Mouse (Mus musculus): Measurements from ENCODE around the gene Prim1.

The Prim1 gene

DNA sequence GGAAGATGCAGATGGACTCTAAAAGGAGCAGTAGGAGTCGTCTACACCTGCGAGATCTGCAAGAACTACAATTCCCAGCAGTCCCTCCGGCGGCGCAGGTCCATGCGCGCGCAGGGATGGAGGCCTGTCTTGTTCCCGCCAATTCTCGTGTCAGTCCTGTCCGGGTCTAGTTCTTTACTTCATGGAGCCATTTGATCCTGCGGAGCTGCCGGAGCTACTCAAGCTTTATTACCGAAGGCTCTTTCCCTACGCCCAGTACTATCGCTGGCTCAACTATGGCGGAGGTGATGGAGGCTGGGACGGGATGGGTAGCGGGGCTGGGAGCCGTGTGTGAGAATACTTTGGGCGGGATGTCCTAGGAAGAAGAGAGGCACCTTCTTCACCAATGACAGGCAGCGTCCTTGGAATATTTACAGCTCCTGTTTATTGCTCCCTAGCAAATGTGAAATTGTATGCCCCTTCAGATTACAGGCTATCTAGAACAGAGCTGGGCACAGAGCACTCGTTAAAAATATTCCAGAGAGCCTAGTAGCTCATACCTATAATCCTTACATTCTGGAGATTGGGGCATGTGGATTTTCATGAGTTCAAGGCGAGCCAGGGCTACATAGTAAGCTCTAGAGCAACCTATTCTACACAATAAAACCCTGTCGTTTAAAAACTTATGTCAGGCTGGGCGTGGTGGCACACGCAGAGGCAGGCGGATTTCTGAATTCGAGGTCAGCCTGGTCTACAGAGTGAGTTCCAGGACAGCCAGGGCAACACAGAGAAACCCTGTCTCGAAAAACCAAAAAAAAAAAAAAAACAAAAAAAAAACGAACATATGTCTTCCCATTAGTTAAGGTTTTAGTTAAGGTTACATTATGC is at the start of gene Prim1:
Prim1 (plus strand) TSS at position 101 of the 867 bp plus-strand sequence.
- no peak for DNase-seq (ENCODE audit: low spot score)

DNA sequence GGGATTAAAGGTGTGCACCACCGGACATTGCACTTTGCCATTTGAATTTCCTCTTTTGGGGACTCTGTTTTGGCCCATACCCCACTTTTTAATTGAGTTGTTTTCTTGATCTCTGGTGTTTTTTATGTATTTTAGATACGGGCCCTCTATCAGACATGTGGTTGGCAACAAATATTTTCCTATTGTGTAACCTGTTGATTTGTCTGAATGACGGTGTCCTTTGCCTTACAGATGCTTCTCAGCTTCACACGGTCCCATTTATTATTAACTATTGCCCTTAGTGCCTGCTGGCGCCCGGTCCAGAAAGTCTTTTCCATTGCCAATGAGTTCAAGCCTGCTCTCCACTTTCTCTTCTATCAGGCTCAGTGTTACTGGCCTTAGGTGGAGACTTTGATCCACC is 48.5 kb upstream of the Prim1 start:
- no peak for DNase-seq (ENCODE audit: low spot score)

DNA sequence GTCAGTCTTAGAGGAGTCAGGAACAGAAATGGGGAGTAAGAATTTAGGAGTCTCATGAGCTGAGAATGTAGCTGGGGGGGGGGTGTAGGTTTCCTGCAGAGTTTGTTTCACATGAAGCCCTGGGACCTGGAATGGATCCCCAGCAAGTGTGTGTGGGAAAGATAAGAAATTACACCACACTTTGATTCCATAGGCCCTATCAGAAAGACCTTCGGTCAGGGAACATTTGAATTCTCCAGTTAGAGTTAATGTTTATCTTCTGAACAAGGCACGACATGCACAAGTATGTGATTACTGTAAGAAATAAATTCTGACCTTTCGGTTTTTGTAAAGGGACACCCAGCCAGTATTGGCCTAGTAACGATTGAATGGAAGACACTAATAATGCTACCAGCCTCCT is 45.1 kb upstream of the Prim1 start:
- DNase-seq (ENCODE audit: low spot score) = no peak

DNA sequence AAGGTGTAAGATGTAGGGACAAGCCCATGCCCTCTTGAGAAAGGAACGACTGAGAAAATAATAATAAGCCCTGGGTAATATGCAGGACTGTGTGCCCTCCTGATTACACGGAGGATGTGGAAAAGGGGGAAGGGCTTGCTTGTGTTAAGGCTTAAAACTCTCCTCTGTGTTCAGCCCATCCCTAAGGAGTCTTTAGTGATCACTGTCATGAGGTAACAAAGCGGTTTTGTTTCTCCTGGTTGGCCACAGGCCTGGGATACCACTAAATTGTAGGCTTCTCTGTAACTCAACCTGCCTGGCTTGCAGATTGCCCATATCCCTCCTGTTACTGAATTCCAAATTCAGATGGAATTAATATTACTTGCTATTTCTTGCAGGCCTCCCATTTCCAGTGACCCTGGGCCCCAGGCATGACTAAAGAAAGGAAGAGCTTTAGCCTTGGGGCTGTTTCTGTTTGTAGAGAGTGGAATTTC is 44.6 kb upstream of the Prim1 start:
- no peak for DNase-seq (ENCODE audit: low spot score)

DNA sequence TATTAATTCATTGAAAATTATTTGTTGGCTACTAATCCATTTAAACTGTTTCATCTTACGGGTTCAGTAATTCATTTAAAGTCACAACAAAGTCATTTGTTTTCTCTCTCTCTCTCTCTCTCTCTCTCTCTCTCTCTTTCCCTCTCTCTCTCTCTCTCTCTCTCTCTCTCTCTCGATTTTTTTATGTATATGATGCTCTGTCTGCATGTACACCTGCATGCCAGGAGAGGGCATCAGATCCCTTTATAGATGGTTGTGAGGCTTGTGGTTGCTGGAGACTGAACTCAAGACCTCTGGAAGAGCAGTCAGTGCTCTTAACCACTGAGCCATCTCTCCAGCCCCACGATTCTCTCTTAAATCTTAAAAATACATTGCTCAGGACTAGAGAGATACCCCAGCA is 43.8 kb upstream of the Prim1 start:
- DNase-seq (ENCODE audit: low spot score) = no peak

DNA sequence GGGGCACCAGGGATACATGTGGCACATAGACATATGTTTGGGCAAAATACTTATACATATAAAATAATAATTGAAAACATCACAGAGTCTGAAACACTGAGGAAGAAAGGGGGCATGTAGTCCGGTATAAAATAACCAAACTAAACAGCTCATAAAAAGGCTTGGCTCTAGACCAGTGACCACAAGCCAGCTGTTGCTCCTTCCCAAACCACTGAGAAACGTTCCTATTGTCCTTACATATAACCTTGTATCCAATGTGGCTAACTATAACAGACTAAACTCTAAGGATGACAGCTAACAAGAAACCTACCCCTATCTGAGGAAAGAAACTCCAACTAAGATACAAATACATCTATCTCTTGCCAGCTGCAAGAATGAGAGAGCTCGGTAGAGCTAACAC is 40.9 kb upstream of the Prim1 start:
- no peak for DNase-seq (ENCODE audit: low spot score)

DNA sequence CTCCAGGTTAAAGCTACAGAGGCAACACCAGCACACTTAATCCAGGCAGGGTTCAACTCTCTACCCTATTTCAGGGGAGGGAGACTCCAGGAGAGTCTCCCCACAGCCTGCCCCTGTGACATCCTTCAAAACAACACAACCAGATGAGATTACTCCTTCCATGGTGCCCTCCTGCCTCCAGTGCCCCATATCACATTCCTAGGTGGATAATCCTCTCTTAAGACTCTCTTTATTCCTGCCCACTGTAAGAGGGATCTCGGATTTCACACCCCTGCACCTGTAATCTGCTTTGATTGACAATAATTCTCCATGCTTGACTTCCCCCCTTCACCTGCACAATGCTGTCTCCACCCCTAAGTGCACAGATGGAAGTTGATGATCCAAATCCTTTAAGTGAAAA is 39.5 kb upstream of the Prim1 start:
- no peak for DNase-seq (ENCODE audit: low spot score)

DNA sequence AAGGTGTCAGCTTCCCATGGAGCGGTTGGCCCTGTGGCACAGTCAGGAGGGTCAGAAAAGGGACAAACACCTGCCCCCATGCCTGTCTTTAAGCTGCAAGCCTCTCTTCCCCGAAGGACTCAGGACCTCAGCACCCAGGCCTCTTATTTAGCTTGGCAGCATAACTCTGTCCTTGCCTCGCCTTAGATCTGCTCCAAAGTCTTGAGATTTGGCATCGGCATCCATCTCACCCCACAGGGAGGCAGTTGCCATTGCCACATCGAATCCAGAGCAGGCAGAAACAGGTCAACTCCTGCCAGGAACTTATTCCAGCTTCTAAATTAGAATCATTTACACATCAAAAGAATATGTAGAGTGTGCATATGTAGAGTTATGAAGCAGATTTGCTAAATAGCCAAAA is 30.3 kb upstream of the Prim1 start:
- DNase-seq (ENCODE audit: low spot score) = no peak

DNA sequence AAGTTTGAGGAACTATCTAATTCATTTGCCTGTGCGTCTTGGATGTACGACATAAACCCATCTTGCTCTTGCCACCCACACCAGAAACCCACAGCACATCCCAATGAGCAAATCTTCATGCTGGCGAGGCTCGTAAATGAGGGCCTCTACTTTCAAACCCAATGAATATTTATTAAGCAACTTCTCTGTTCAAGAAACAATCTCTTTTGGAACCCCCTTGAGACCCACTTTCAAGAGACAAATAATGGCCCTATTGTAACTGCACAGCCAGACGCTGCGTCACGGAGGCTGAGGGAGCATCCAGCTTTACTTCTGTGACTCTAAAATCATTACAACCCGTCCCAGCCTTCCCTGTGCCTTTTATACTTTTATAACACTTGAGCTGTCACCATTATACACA is 29.4 kb upstream of the Prim1 start:
- DNase-seq (ENCODE audit: low spot score) = no peak

DNA sequence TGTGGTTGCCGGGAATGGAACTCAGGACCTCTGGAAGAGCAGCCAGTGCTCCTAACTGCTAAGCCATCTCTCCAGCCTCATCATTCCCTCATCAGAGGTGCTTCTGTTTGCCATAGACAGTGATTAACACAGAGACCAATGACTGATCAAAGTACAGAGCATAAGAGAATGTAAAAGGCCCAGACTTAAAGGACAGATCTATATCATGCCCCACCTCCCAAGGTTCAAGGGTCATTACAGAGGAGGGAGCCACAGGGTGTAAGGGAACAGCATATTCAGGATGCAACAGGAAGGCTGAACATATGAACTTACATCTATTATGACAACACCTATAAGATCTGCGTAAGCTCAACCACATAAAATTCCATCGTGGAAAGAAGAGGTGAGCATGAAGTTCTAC is 18.3 kb upstream of the Prim1 start:
- DNase-seq (ENCODE audit: low spot score) = no peak

DNA sequence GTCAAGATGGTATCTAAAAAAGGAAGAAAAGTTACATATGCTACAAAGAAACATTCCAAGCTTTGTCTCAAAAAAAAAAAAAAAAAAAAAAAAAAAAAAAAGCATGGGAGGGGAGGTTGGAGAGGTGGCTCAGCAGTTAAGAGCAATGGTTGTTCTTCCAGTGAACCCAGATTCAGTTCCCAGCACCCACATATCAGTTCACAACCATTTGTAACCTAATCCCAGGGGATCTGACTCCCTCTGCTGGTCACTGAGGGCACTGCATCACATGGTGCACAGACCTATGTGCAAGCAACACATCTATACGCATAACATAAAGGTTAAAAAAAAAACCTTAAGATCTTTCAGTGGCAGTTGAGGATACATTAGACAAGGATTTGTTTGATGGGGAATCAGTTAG is 16.7 kb upstream of the Prim1 start:
- no peak for DNase-seq (ENCODE audit: low spot score)

DNA sequence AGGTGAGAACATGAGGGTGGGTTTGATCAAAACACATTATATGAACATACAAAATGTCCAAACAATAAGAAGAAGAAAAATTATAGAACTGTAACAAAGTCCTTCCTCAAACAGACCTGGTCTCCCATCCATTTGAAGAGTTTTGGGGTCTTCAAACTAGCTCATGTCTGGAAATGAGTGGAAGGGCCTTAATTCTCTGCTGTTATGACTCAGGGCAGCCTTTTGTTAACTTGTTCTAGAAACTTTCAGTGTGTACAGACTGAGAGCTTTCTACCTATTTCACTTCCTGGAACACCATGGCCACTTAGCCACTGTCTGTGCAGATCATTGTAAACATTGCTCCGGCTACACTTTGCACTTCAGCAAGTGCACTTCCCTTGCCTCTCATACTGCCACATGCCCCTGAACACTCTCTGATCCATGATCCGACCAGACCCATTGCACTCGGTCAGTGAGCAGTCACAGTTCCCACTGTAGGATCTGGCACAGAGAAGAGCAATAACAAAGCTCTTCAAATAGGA is 11.6 kb upstream of the Prim1 start:
- no peak for DNase-seq (ENCODE audit: low spot score)

DNA sequence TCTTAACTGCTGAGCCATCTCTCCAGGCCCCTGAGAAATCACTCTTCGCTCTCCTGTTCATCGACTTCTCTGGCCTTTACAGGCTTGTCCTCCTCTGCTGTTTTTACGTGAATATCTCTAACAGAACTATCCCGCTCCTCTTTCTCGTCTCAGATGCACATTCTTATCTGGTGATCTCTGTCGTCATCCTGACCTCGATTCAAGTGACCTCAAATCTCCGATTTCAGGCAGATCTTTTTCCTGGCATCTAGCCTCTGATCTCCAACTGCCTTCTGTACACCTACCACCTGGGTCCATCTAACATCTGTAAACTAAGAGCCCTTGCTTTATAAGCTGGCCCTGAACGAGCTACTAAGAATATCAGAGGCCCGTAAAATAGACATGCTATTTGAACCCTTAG is 10.1 kb upstream of the Prim1 start:
- no peak for DNase-seq (ENCODE audit: low spot score)

DNA sequence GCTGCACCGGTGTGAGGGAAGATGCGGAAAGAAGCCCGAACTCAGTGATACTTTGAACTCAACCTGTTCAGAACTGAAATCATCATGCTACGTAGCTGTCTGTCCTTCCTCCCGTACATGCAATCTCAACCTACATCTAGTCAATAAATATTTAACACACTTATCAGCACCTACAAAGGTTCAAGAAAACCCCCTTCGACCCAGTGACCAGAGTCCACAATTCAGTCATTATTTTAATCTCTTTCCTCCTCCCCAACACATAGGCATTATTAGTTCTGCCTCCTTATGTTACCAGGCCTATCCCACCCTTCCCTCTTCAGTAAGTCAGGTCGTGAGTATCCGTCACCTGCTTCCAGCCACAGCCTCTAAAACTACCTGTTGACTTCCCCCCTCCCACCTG is 9.5 kb upstream of the Prim1 start:
- DNase-seq (ENCODE audit: low spot score) = no peak

DNA sequence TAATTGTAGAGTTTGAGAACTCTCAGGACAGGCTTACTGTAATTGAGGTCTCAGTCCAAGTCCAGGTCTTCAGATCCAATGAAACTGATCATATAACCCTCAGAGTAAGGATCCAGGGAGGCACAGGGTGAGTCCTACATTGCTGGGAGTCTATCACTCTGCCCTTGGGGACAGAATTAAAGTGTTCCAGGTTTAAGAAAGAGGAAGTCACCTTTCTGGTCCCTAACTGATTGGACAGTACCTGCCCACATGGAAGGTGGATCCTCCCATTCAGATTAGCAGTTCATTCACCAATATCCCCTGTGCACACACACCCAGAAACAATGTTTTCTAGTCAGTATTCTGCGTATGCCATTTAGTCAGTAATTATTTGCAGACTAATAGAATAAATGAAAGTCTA is 7.5 kb upstream of the Prim1 start, which contains the start of gene Hsd17b6:
Hsd17b6 (minus strand) TSS at position 166 of the 400 bp plus-strand sequence.
- no peak for DNase-seq (ENCODE audit: low spot score)

DNA sequence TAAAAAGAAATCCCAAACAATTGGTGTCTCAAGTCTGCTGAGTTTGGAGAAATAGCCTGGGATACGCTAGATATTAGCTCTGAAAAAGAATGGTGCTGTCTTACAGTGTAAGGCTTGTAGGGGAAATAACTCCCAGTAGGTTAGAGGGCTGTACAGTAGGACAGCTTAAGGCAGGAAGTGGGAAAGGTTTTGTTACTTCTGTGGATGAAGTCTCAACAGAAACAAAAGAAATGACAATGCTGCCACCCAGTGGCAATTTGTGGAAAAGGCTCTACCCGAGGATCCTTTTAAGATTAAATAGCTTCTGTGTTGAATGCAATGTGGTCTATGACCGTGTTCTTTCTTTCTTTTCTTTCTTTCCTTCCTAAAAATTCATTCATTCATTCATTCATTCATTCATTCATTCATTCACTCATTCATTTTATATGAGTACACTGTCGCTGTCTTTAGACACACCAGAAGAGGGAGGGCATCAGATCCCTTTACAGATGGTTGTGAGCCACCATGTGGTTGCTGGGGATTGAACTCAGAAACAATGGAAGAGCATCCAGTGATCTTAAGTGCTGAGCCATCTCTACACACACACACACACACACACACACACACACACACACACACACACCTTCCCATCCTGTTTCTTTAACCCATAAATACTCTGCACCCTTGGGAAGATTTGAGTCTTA is 6.6 kb upstream of the Prim1 start:
- DNase-seq (ENCODE audit: low spot score) = peak; percentile 81

DNA sequence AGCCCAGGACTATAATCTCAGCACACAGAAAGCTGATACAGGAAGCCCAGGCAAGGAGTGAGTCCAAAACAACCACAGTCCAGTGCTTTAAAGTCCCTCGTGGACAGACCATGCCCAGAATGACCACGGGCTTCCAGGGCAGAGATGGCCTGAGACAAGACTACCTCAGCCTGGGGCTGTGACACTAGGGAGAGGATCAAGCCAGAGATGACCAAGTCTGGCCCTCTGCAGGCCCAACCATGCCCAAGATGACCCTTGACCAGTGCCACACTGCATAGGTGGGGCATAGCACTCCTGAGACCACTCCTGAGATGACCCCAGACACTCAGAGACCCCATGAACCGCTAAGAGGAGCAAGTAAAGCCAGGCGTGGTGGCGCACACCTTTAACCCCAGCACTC is 5.2 kb upstream of the Prim1 start:
- DNase-seq (ENCODE audit: low spot score) = no peak

DNA sequence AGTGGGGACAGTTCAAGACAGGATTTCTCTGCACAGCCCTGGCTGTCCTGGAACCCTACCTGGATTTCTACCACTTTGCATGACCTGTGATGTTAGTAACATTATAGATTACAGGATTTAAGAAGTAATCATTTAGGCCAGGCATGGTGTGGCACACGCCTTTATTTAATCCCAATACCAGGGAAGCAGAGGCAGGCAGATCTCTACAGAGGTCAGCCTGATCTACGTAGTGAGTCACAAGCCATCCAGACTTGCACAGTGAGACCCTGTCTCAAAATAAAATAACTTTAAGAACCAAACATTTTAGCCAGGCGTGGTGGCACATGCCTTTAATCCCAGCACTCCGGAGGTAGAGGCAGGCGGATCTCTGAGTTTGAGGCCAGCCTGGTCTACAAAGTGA is 7.2 kb downstream of the Prim1 start:
- no peak for DNase-seq (ENCODE audit: low spot score)

DNA sequence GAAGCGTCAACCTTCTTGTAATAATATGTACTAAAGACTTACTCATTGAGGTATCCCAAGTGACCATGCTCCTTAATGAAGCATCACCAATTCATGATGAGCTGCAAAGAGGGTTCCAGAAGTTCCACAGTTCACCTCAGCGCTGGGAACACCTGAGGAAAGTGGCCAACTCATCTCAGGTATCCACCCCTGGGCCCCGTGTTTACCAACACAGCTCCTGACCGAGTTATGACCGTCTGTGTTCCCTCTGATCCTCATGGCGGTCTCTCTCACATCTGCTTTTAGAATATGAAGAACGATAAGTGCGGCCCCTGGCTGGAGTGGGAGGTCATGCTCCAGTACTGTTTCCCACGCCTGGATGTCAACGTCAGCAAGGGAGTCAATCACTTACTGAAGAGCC is 8.5 kb downstream of the Prim1 start:
- DNase-seq (ENCODE audit: low spot score) = no peak

DNA sequence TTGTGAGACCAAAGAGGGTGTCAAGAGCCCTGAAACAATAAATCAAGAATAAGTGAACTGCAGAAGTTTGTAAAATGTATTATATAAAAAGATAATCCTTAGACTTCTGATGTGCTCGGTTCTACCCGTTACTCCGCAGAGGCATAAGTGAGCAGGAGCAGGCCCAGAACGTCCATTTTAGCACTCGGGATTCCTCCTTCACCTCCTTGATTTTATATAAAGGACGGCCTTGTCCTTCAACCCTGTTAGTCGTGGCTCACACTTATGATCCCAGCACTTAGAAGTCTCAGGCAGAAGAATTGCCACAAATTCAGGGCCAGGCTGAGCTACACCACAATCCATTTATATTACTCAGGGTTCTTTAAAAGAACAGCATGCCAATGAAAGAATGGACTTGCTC is 15.0 kb downstream of the Prim1 start:
- no peak for DNase-seq (ENCODE audit: low spot score)

DNA sequence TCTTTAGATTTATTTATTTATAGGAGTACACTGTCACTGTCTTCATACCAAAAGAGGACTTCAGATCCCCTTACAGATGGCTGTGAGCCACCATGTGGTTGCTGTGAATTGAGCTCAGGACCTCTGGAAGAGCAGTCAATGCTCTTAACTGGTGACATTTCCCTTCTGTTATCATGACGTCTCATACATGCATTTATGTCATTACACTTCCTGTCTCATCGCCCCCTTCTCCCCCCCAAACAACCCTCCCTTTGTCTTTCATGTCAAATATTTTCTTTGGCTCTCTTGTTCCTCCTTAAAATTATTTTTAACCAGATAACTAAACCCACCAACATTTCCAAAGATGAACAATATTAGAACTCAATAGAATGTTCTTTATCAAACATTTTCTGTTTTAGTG is 15.9 kb downstream of the Prim1 start:
- DNase-seq (ENCODE audit: low spot score) = no peak

DNA sequence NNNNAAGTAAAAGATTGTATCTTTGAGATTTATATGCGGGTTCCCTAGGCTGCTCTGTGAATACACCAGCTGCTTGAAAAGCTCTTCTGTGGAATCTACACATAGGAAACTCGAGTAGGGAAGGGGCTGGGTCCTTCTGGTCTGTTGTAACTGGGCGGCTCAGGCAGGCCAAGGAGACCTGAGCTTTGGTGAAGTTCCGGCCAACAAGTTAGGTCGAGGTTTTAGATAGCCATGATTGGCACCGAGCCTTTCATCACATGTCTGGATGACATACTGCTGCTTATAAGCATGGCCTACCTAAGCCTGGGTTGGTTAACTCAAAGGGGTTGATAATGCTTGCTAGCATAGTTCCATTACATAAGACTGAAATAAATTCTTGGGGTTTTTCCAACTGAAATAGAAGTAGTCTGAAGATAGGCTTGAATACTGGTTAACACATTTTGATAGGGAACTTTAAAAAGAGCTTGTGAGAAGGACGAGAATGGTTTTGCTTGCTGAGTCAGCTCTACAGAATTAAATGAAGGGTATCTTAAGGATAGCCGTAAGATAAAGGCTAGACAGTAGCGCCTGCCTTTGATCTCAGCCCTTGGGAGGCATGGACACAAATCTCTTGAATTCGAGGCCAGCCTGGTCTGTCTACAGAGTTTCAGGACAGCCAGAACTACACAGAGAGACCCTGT is 21.9 kb downstream of the Prim1 start:
- DNase-seq (ENCODE audit: low spot score) = no peak

DNA sequence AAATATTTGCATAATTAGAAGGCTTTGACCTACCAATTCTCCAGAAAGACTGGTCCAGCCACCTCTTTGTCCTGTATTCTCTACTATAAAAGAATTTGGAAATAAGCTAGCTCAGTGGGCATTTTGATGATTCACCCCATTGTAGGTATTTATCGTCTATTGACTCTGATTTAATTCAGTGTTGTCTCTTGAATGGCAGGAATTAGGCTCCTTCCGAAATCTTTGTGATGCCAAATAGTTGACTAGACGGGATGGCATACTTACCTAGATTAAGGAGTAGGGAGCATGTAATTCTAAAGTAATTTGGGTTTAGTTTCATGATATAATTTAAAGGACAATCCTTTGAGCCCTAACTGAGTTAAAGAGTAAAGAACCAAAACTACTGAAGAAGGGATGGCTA is 23.0 kb downstream of the Prim1 start:
- no peak for DNase-seq (ENCODE audit: low spot score)

Measured in layer of hippocampus, adult 9-10 months (tissue).